Comparison of ENCODE assay signal across 10 mouse cellular contexts in genomic region chr5:114681717-114682116, GRCm38 (mm10). TPM values are rescaled to one million over a fixed set of nuclear protein-coding genes. Genes with fewer than 3 reads are reported as not detected.
DNase-seq lines count a peak whose midpoint lies in the region; ATAC-seq and TF ChIP-seq lines count a peak whose summit lies in the region.
"Had no signal": no experiment of that assay in that cellular context is flagged by ENCODE, and none has a peak within 500 bp of the region (broad histone marks: within the 10 kb centered on the region; RNA-seq: fewer than 3 reads in every experiment).

No protein-coding gene starts in this region.

- H3K4me2 ChIP-seq in hindbrain, postnatal 0 days (ENCODE audit: low read depth, low read length), result no peak overlapping the region
- H3K4me2 ChIP-seq in hindbrain, embryonic 12.5 days (replicated peaks), result no peak overlapping the region
- no peak overlapping the region for H3K4me2 ChIP-seq in embryonic facial prominence, embryonic 15.5 days (replicated peaks)
- H3K4me2 ChIP-seq in forebrain, postnatal 0 days (ENCODE audit: low read depth), result no peak overlapping the region

- peak overlapping the region; percentile 1; the same call in 1 of the 2 replicates for H3K27ac ChIP-seq in hindbrain, postnatal 0 days
- H3K27ac ChIP-seq in hindbrain, embryonic 12.5 days, result no peak overlapping the region
- H3K27ac ChIP-seq in cerebellum, adult 2 months (ENCODE audit: insufficient read depth, low read length), result no peak overlapping the region
- peak overlapping the region; percentile 63 for H3K27ac ChIP-seq in embryonic facial prominence, embryonic 15.5 days (replicated peaks)
- H3K27ac ChIP-seq in macrophage, result peak overlapping the region; percentile 70
- no peak overlapping the region for H3K27ac ChIP-seq in forebrain, postnatal 0 days (ENCODE audit: low read depth, low read length)

- no peak for DNase-seq in hindbrain, postnatal 0 days (ENCODE audit: low spot score)
- DNase-seq in cerebellum, adult 2 months, result peak; percentile 65 to 83
- DNase-seq in adrenal gland, adult (ENCODE audit: inconsistent age in 2 of 2, low spot score in 1 of 2), result no peak
- no peak for DNase-seq in forebrain, postnatal 0 days
- DNase-seq in left cerebral cortex, postnatal 10 days (ENCODE audit: extremely low spot score in 1 of 2, low spot score in 2 of 2), result no peak
- DNase-seq: thymus, adult 18-20 months had no signal

- ATAC-seq in hindbrain, postnatal 0 days, result no peak
- no peak for ATAC-seq in hindbrain, embryonic 12.5 days (ENCODE audit: low FRiP score)
- no peak for ATAC-seq in embryonic facial prominence, embryonic 15.5 days (ENCODE audit: insufficient number of reproducible peaks, low FRiP score, low TSS enrichment, low read depth)
- no peak for ATAC-seq in forebrain, postnatal 0 days
- ATAC-seq: intestine, postnatal 0 days had no signal

- no peak overlapping the region for H3K9ac ChIP-seq in hindbrain, postnatal 0 days (replicated peaks; ENCODE audit: low read length)
- no peak overlapping the region for H3K9ac ChIP-seq in hindbrain, embryonic 12.5 days
- H3K9ac ChIP-seq in embryonic facial prominence, embryonic 15.5 days, result no peak overlapping the region
- no peak overlapping the region for H3K9ac ChIP-seq in forebrain, postnatal 0 days

- peaks cover 4% of the 10 kb centered on the region for H3K36me3 ChIP-seq in hindbrain, postnatal 0 days (ENCODE audit: insufficient read depth, low read length)
- H3K36me3 ChIP-seq in hindbrain, embryonic 12.5 days, result peaks cover 7% of the 10 kb centered on the region; the same call in 1 of the 2 replicates
- peaks cover 8% of the 10 kb centered on the region for H3K36me3 ChIP-seq in embryonic facial prominence, embryonic 15.5 days
- peaks cover 29% of the 10 kb centered on the region for H3K36me3 ChIP-seq in macrophage (ENCODE audit: inconsistent target)
- peaks cover 4% of the 10 kb centered on the region; the same call in 1 of the 2 replicates for H3K36me3 ChIP-seq in forebrain, postnatal 0 days (ENCODE audit: insufficient read depth)

- peaks cover 100% of the 10 kb centered on the region for H3K79me2 ChIP-seq in macrophage (ENCODE audit: inconsistent target)

- H3K4me1 ChIP-seq in hindbrain, postnatal 0 days (ENCODE audit: insufficient read depth, low read length), result peaks cover 16% of the 10 kb centered on the region; the same call in 1 of the 2 replicates
- H3K4me1 ChIP-seq in hindbrain, embryonic 12.5 days, result peaks cover 32% of the 10 kb centered on the region
- H3K4me1 ChIP-seq in cerebellum, adult 2 months (ENCODE audit: control insufficient read depth, insufficient read depth, low read length), result peaks cover 20% of the 10 kb centered on the region
- peaks cover 51% of the 10 kb centered on the region for H3K4me1 ChIP-seq in embryonic facial prominence, embryonic 15.5 days
- no peaks in the 10 kb centered on the region for H3K4me1 ChIP-seq in forebrain, postnatal 0 days (ENCODE audit: insufficient read depth)

- no peaks in the 10 kb centered on the region for H3K27me3 ChIP-seq in hindbrain, postnatal 0 days (ENCODE audit: insufficient read depth, low read length)
- H3K27me3 ChIP-seq in hindbrain, embryonic 12.5 days, result no peaks in the 10 kb centered on the region
- H3K27me3 ChIP-seq in cerebellum, adult 2 months (ENCODE audit: control insufficient read depth, insufficient read depth, low read length), result no peaks in the 10 kb centered on the region
- no peaks in the 10 kb centered on the region for H3K27me3 ChIP-seq in embryonic facial prominence, embryonic 15.5 days
- no peaks in the 10 kb centered on the region for H3K27me3 ChIP-seq in forebrain, postnatal 0 days (ENCODE audit: insufficient read depth, low read length)

- no peak for TF ChIP-seq CTCF in hindbrain, postnatal 0 days (IDR thresholded peaks at IDR 0.05; ENCODE audit: low read depth)
- no peak for TF ChIP-seq CTCF in cerebellum, adult 2 months (IDR thresholded peaks at IDR 0.05; ENCODE audit: borderline replicate concordance, insufficient read depth, low read depth, low read length)
- no peak for TF ChIP-seq CTCF in forebrain, postnatal 0 days (IDR thresholded peaks at IDR 0.05; ENCODE audit: low read depth)

- H3K4me3 ChIP-seq in hindbrain, postnatal 0 days (ENCODE audit: low read length), result no peak overlapping the region
- no peak overlapping the region for H3K4me3 ChIP-seq in hindbrain, embryonic 12.5 days
- no peak overlapping the region for H3K4me3 ChIP-seq in cerebellum, adult 2 months (replicated peaks; ENCODE audit: insufficient read depth, low read depth, low read length)
- no peak overlapping the region for H3K4me3 ChIP-seq in embryonic facial prominence, embryonic 15.5 days (replicated peaks)
- no peak overlapping the region for H3K4me3 ChIP-seq in macrophage (ENCODE audit: inconsistent target)
- H3K4me3 ChIP-seq in forebrain, postnatal 0 days (ENCODE audit: low read depth, low read length), result no peak overlapping the region

- TF ChIP-seq POLR2A in cerebellum, adult 2 months (IDR thresholded peaks at IDR 0.05; ENCODE audit: borderline replicate concordance, insufficient read depth, low read length), result no peak

- intact Hi-C loops in left cerebral cortex, postnatal 10 days (cut with DNase I), result no loop called here

- 68% methylated on average over 8 of the region's 8 CpGs for WGBS in hindbrain, postnatal 0 days
- WGBS in hindbrain, embryonic 12.5 days, result 80% methylated on average over 8 of the region's 8 CpGs
- WGBS in cerebellum, adult 2 months, result 34% methylated on average over 8 of the region's 8 CpGs
- WGBS in embryonic facial prominence, embryonic 15.5 days, result 58% methylated on average over 8 of the region's 8 CpGs
- WGBS in macrophage (ENCODE audit: missing documents), result 28% methylated on average over 8 of the region's 8 CpGs
- WGBS in forebrain, postnatal 0 days, result 74% methylated on average over 8 of the region's 8 CpGs

- no peaks in the 10 kb centered on the region for H3K9me3 ChIP-seq in hindbrain, postnatal 0 days (ENCODE audit: low read length)
- no peaks in the 10 kb centered on the region for H3K9me3 ChIP-seq in hindbrain, embryonic 12.5 days (replicated peaks)
- H3K9me3 ChIP-seq in embryonic facial prominence, embryonic 15.5 days (replicated peaks), result no peaks in the 10 kb centered on the region
- H3K9me3 ChIP-seq in forebrain, postnatal 0 days (ENCODE audit: low read length), result no peaks in the 10 kb centered on the region

RNA-seq across cellular contexts. Expression of gene Gltp, which starts 9.1 kb away (rescaled TPM):
- total RNA-seq in hindbrain, postnatal 0 days (2014; rRNA removed), result 36.3 and 51.0 TPM in 2 replicates
- 55.0 and 55.1 TPM in 2 replicates for polyA plus RNA-seq in hindbrain, postnatal 0 days (2015; fragmentation: Nextera tagmentation; extraction: Ambion mirVana)
- 60.5 and 63.3 TPM in 2 replicates for polyA plus RNA-seq in hindbrain, embryonic 12.5 days (2016; fragmentation: Nextera tagmentation; extraction: Ambion mirVana)
- polyA plus RNA-seq in cerebellum, adult 2 months (2012; rRNA removed), result 79.3 and 87.5 TPM in 2 replicates
- 287 and 358 TPM in 2 replicates for polyA plus RNA-seq in embryonic facial prominence, embryonic 15.5 days (2015; fragmentation: Nextera tagmentation; extraction: Ambion mirVana)
- 10 to 100 TPM in 22 of 26 experiments, 1 to 10 TPM in 4; 6.8 to 33.1 (median 21.6) TPM for total RNA-seq in macrophage (2018; cell fraction: chromatin; rRNA removed)
- total RNA-seq in macrophage (2018; cell fraction: cytosol; rRNA removed), result 100 to 1,000 TPM; 176 to 408 (median 256) TPM
- 100 to 1,000 TPM in 1 of 26 experiments, 10 to 100 TPM in 25; 26.3 to 110 (median 56.0) TPM for total RNA-seq in macrophage (2018; cell fraction: nucleus; rRNA removed)
- 289 to 530 TPM (median 368 TPM) in 3 replicates for polyA plus RNA-seq in macrophage (2018)
- total RNA-seq in forebrain, postnatal 0 days (2014; rRNA removed), result 14.1 and 19.8 TPM in 2 replicates
- 26.4 and 32.1 TPM in 2 replicates for polyA plus RNA-seq in forebrain, postnatal 0 days (2015; fragmentation: Nextera tagmentation; extraction: Ambion mirVana)
- 10 to 100 TPM; 20.5 to 23.2 TPM for total RNA-seq in left cerebral cortex, postnatal 10 days (2021)

RNA-seq across cellular contexts. Expression of gene Trpv4, which starts 23.5 kb away (rescaled TPM):
- 2.7 TPM in 2 replicates for total RNA-seq in hindbrain, postnatal 0 days (2014; rRNA removed)
- 3.0 and 3.4 TPM in 2 replicates for polyA plus RNA-seq in hindbrain, postnatal 0 days (2015; fragmentation: Nextera tagmentation; extraction: Ambion mirVana)
- polyA plus RNA-seq in hindbrain, embryonic 12.5 days (2016; fragmentation: Nextera tagmentation; extraction: Ambion mirVana), result 1.3 and 1.5 TPM in 2 replicates
- 3.0 and 5.5 TPM in 2 replicates for polyA plus RNA-seq in cerebellum, adult 2 months (2012; rRNA removed)
- polyA plus RNA-seq in embryonic facial prominence, embryonic 15.5 days (2015; fragmentation: Nextera tagmentation; extraction: Ambion mirVana), result 14.6 and 15.0 TPM in 2 replicates
- 10 to 100 TPM in 22 of 26 experiments, 1 to 10 TPM in 4; 4.9 to 48.1 (median 27.0) TPM for total RNA-seq in macrophage (2018; cell fraction: chromatin; rRNA removed)
- total RNA-seq in macrophage (2018; cell fraction: cytosol; rRNA removed), result 1 to 10 TPM; 1.6 to 9.9 (median 5.4) TPM
- 10 to 100 TPM in 17 of 26 experiments, 1 to 10 TPM in 9; 3.5 to 37.8 (median 15.3) TPM for total RNA-seq in macrophage (2018; cell fraction: nucleus; rRNA removed)
- polyA plus RNA-seq in macrophage (2018), result 4.4 to 12.1 TPM (median 7.1 TPM) in 3 replicates
- 0.81 and 1.5 TPM in 2 replicates for total RNA-seq in forebrain, postnatal 0 days (2014; rRNA removed)
- 1.3 and 2.4 TPM in 2 replicates for polyA plus RNA-seq in forebrain, postnatal 0 days (2015; fragmentation: Nextera tagmentation; extraction: Ambion mirVana)
- under 1 TPM; 0.64 to 0.79 TPM for total RNA-seq in left cerebral cortex, postnatal 10 days (2021)

RNA-seq across cellular contexts. Expression of gene Tchp, which starts 25.8 kb away (rescaled TPM):
- total RNA-seq in hindbrain, postnatal 0 days (2014; rRNA removed), result 9.0 and 12.7 TPM in 2 replicates
- 14.4 and 15.6 TPM in 2 replicates for polyA plus RNA-seq in hindbrain, postnatal 0 days (2015; fragmentation: Nextera tagmentation; extraction: Ambion mirVana)
- 19.6 and 21.1 TPM in 2 replicates for polyA plus RNA-seq in hindbrain, embryonic 12.5 days (2016; fragmentation: Nextera tagmentation; extraction: Ambion mirVana)
- polyA plus RNA-seq in cerebellum, adult 2 months (2012; rRNA removed), result 33.9 and 35.5 TPM in 2 replicates
- 16.3 and 17.4 TPM in 2 replicates for polyA plus RNA-seq in embryonic facial prominence, embryonic 15.5 days (2015; fragmentation: Nextera tagmentation; extraction: Ambion mirVana)
- 10 to 100 TPM in 22 of 26 experiments, 1 to 10 TPM in 4; 9.0 to 63.3 (median 24.2) TPM for total RNA-seq in macrophage (2018; cell fraction: chromatin; rRNA removed)
- total RNA-seq in macrophage (2018; cell fraction: cytosol; rRNA removed), result 1 to 10 TPM; 1.8 to 7.3 (median 5.1) TPM
- 10 to 100 TPM in 15 of 26 experiments, 1 to 10 TPM in 11; 3.9 to 30.7 (median 12.1) TPM for total RNA-seq in macrophage (2018; cell fraction: nucleus; rRNA removed)
- polyA plus RNA-seq in macrophage (2018), result 5.0 to 7.6 TPM (median 6.4 TPM) in 3 replicates
- total RNA-seq in forebrain, postnatal 0 days (2014; rRNA removed), result 14.1 and 14.4 TPM in 2 replicates
- 7.4 and 11.8 TPM in 2 replicates for polyA plus RNA-seq in forebrain, postnatal 0 days (2015; fragmentation: Nextera tagmentation; extraction: Ambion mirVana)
- 10 to 100 TPM; 13.0 to 15.4 TPM for total RNA-seq in left cerebral cortex, postnatal 10 days (2021)

Comparison
In these comparisons a context has a peak if more than half of its experiments do, and no peak if none do; other contexts are left out.
1. H3K27ac ChIP-seq: peak in hindbrain, postnatal 0 days (single experiment), embryonic facial prominence, embryonic 15.5 days (single experiment) and macrophage (single experiment); none in hindbrain, embryonic 12.5 days (single experiment), cerebellum, adult 2 months (single experiment) and forebrain, postnatal 0 days (single experiment).
2. DNase-seq: peak in cerebellum, adult 2 months (2 of 2); none in hindbrain, postnatal 0 days (single experiment), adrenal gland, adult (0 of 2), forebrain, postnatal 0 days (single experiment) and left cerebral cortex, postnatal 10 days (0 of 2).